Mouse (Mus musculus): ENCODE results near the gene Ina. TPM values are rescaled to one million over a fixed set of nuclear protein-coding genes. Genes with fewer than 3 reads are reported as not detected.

Ina gene
- not detected in 2 replicates for total RNA-seq (2012; rRNA removed)
- not detected for polyA plus RNA-seq (2012; ENCODE audit: insufficient read depth in 1 of 2, insufficient read length in 2 of 2, low read depth in 1 of 2, low replicate concordance in 2 of 2, missing spikeins in 1 of 2)

- Histone ChIP-seq H3K9me3 (replicated peaks; ENCODE audit: insufficient read depth, low read length) (no peaks in the 10 kb centered on the region), H3K36me3 (ENCODE audit: control insufficient read depth in 1 of 2, insufficient read depth in 2 of 2, low read length in 2 of 2) (no peaks in the 10 kb centered on the region), H3K9ac (ENCODE audit: control insufficient read depth, low read depth, low read length, poor library complexity, severe bottlenecking) (no peak within 1 kb of the TSS), H3K27ac (ENCODE audit: control insufficient read depth, low read depth, low read length) (no peak within 1 kb of the TSS), H3K27me3 (ENCODE audit: control insufficient read depth in 1 of 2, insufficient read depth in 2 of 2, low read length in 2 of 2) (peaks cover 3 to 8% of the 10 kb centered on the region in 2 experiments), H3K4me3 (ENCODE audit: control insufficient read depth in 1 of 2, insufficient read depth in 1 of 2, low read depth in 2 of 2, low read length in 2 of 2) (no peak within 1 kb of the TSS), H3K79me2 (ENCODE audit: control insufficient read depth, insufficient read depth, low read length, poor library complexity) (no peaks in the 10 kb centered on the region), H3K4me1 (ENCODE audit: control insufficient read depth in 1 of 2, insufficient read depth in 2 of 2, low read length in 2 of 2) (no peaks in the 10 kb centered on the region)
- DNase-seq (ENCODE audit: low read depth, low spot score), result no peak
- TF ChIP-seq ZC3H11A (IDR thresholded peaks at IDR 0.05; ENCODE audit: low read depth, low read length), result no peak
- TF ChIP-seq NELFE (IDR thresholded peaks at IDR 0.05; ENCODE audit: low read depth, low read length), result no peak
- no peak for TF ChIP-seq CTCF (IDR thresholded peaks at IDR 0.05 in 2 of 3, conservative IDR thresholded peaks at IDR 0.05 in 1 of 3; ENCODE audit: control insufficient read depth in 1 of 3, insufficient read depth in 1 of 3, low read depth in 2 of 3, low read length in 3 of 3, poor library complexity in 1 of 3, severe bottlenecking in 1 of 3)
- TF ChIP-seq EP300 (IDR thresholded peaks at IDR 0.05; ENCODE audit: low read depth in 1 of 2, low read length in 2 of 2), result no peak
- no peak for TF ChIP-seq SMC3 (IDR thresholded peaks at IDR 0.05; ENCODE audit: low read depth, low read length)
- TF ChIP-seq NRF1 (IDR thresholded peaks at IDR 0.05; ENCODE audit: insufficient read depth, low read depth, low read length, poor library complexity, severe bottlenecking), result no peak
- no peak for TF ChIP-seq BHLHE40 (IDR thresholded peaks at IDR 0.05; ENCODE audit: borderline replicate concordance, low read depth, low read length)
- TF ChIP-seq GABPA (IDR thresholded peaks at IDR 0.05; ENCODE audit: low read depth, low read length), result no peak
- no peak for TF ChIP-seq RAD21 (IDR thresholded peaks at IDR 0.05; ENCODE audit: low read depth, low read length)
- TF ChIP-seq TBP (IDR thresholded peaks at IDR 0.05; ENCODE audit: low read depth, low read length), result no peak
- no peak for TF ChIP-seq MAZ (IDR thresholded peaks at IDR 0.05; ENCODE audit: low read depth, low read length)
- TF ChIP-seq KAT2A (conservative IDR thresholded peaks at IDR 0.05; ENCODE audit: low read depth, low read length), result no peak
- no peak for TF ChIP-seq HCFC1 (IDR thresholded peaks at IDR 0.05; ENCODE audit: low read depth, low read length)
- TF ChIP-seq MEF2A (IDR thresholded peaks at IDR 0.05; ENCODE audit: extremely low read depth, insufficient replicate concordance, low read depth, low read length, poor library complexity, severe bottlenecking), result no peak
- no peak for TF ChIP-seq GATA1 (IDR thresholded peaks at IDR 0.05; ENCODE audit: low read depth, low read length)
- no peak for TF ChIP-seq ELF1 (IDR thresholded peaks at IDR 0.05; ENCODE audit: low read depth, low read length)
- TF ChIP-seq SIN3A (IDR thresholded peaks at IDR 0.05; ENCODE audit: low read length), result no peak
- no peak for TF ChIP-seq ZKSCAN1 (IDR thresholded peaks at IDR 0.05; ENCODE audit: low read depth, low read length)
- TF ChIP-seq E2F4 (IDR thresholded peaks at IDR 0.05; ENCODE audit: borderline replicate concordance, low read depth, low read length), result no peak
- TF ChIP-seq POLR2AphosphoS5 (IDR thresholded peaks at IDR 0.05; ENCODE audit: borderline replicate concordance, low read depth, low read length), result no peak
Measured at GRCm38 (mm10) chr19:47014447-47015381, at the start of gene Ina, which contains the start of gene Nt5c2. Gene Ina (plus strand): TSS chr19:47014698. Gene Nt5c2 (minus strand): TSS chr19:47015153.

Measured in MEL (cell line).